In genomic region chr1:161482211-161482610, GRCm38 (mm10) we compare ENCODE assay signal across 22 mouse cellular contexts. TPM values are rescaled to one million over a fixed set of nuclear protein-coding genes. Genes with fewer than 3 reads are reported as not detected.
DNase-seq lines count a peak whose midpoint lies in the region; ATAC-seq and TF ChIP-seq lines count a peak whose summit lies in the region.
"Had no signal": no experiment of that assay in that cellular context is flagged by ENCODE, and none has a peak within 500 bp of the region (broad histone marks: within the 10 kb centered on the region; RNA-seq: fewer than 3 reads in every experiment).

No protein-coding gene starts in this region.

- H3K4me1 ChIP-seq in kidney, embryonic 14.5 days (ENCODE audit: control insufficient read depth, insufficient read depth, low read length): no peaks in the 10 kb centered on the region
- H3K4me1 ChIP-seq: embryonic facial prominence, embryonic 15.5 days; forebrain, embryonic 13.5 days; hindbrain, embryonic 15.5 days had no signal

- no peak overlapping the region for H3K27ac ChIP-seq in kidney, embryonic 14.5 days (ENCODE audit: low read depth, low read length)
- H3K27ac ChIP-seq: embryonic facial prominence, embryonic 15.5 days; forebrain, embryonic 13.5 days; hindbrain, embryonic 15.5 days had no signal

- peak overlapping the region; percentile 32 for H3K4me2 ChIP-seq in myocyte (ENCODE audit: low read depth)
- no peak overlapping the region for H3K4me2 ChIP-seq in kidney, embryonic 14.5 days (replicated peaks; ENCODE audit: low read depth, low read length)
- H3K4me2 ChIP-seq: embryonic facial prominence, embryonic 15.5 days; forebrain, embryonic 13.5 days; hindbrain, embryonic 15.5 days had no signal

- no peak overlapping the region for H3K4me3 ChIP-seq in myocyte
- H3K4me3 ChIP-seq in kidney, embryonic 14.5 days (ENCODE audit: low read length): no peak overlapping the region
- H3K4me3 ChIP-seq: embryonic facial prominence, embryonic 15.5 days; forebrain, embryonic 13.5 days; hindbrain, embryonic 15.5 days; megakaryocyte, embryonic 14.5 days had no signal

- H3ac ChIP-seq in myocyte (ENCODE audit: control insufficient read depth, insufficient read length): no peak overlapping the region

- no peaks in the 10 kb centered on the region for H3K9me3 ChIP-seq in kidney, embryonic 14.5 days (ENCODE audit: control insufficient read depth, low read length)
- H3K9me3 ChIP-seq: embryonic facial prominence, embryonic 15.5 days; forebrain, embryonic 13.5 days; hindbrain, embryonic 15.5 days; megakaryocyte, embryonic 14.5 days had no signal

- H3K27me3 ChIP-seq in myocyte (ENCODE audit: control insufficient read depth, insufficient read depth, insufficient read length): no peaks in the 10 kb centered on the region
- H3K27me3 ChIP-seq in kidney, embryonic 14.5 days (ENCODE audit: control insufficient read depth, insufficient read depth, low read length): no peaks in the 10 kb centered on the region
- H3K27me3 ChIP-seq: embryonic facial prominence, embryonic 15.5 days; forebrain, embryonic 13.5 days; hindbrain, embryonic 15.5 days had no signal

- no peak for TF ChIP-seq POLR2A in myocyte (IDR thresholded peaks at IDR 0.05; ENCODE audit: insufficient read length, low read depth)

- no peaks in the 10 kb centered on the region for H3K79me2 ChIP-seq in myocyte (ENCODE audit: control insufficient read depth, insufficient read depth)

- no peaks in the 10 kb centered on the region for H3K36me3 ChIP-seq in myocyte (ENCODE audit: control insufficient read depth, insufficient read depth)
- no peaks in the 10 kb centered on the region for H3K36me3 ChIP-seq in kidney, embryonic 14.5 days (ENCODE audit: control insufficient read depth, insufficient read depth, low read length)
- H3K36me3 ChIP-seq: embryonic facial prominence, embryonic 15.5 days; hindbrain, embryonic 15.5 days had no signal

- DNase-seq in urinary bladder, postnatal 36 days (ENCODE audit: low spot score in 2 of 2): peak; percentile 23 to 24
- no peak for DNase-seq in urinary bladder, adult 2 months (ENCODE audit: low spot score)
- DNase-seq in frontal cortex, adult 2 months (ENCODE audit: extremely low spot score in 1 of 2, low spot score in 1 of 2): no peak
- no peak for DNase-seq in right cerebral cortex, adult 2 months (ENCODE audit: low spot score in 2 of 2)
- DNase-seq: cerebellum, adult 2 months; heart, adult 18-20 months; heart, postnatal 14 days; kidney, adult 11 months; kidney, postnatal 14 days; right cerebral cortex, adult 18-20 months; thymus, postnatal 36 days had no signal

- H3K9ac ChIP-seq in kidney, embryonic 14.5 days (ENCODE audit: low read depth, low read length): no peak overlapping the region
- H3K9ac ChIP-seq: embryonic facial prominence, embryonic 15.5 days; forebrain, embryonic 13.5 days; hindbrain, embryonic 15.5 days had no signal

- WGBS in kidney, embryonic 14.5 days: 86% methylated on average over 3 of the region's 3 CpGs

- peak; percentile 97 for ATAC-seq in common myeloid progenitor, adult 5-6 weeks (replicated peaks; ENCODE audit: low read depth, poor library complexity, severe bottlenecking)
- ATAC-seq in kidney, embryonic 14.5 days (ENCODE audit: low FRiP score, low TSS enrichment): no peak
- ATAC-seq: forebrain, embryonic 13.5 days had no signal

TF ChIP-seq in myocyte, 11 proteins besides CTCF, POLR2A, EP300 and RAD21:
- TF ChIP-seq USF1 (IDR thresholded peaks at IDR 0.05; ENCODE audit: low read depth) (no peak), MYOG (IDR thresholded peaks at IDR 0.05; ENCODE audit: control insufficient read depth in 1 of 3, insufficient read depth in 1 of 3, insufficient read length in 2 of 3, low read depth in 2 of 3) (no peak), MAX (IDR thresholded peaks at IDR 0.05; ENCODE audit: low read depth) (no peak), SRF (IDR thresholded peaks at IDR 0.05; ENCODE audit: control insufficient read depth, insufficient read length, low read depth) (no peak), TCF3 (IDR thresholded peaks at IDR 0.05; ENCODE audit: insufficient read length, low read depth) (no peak), CEBPB (IDR thresholded peaks at IDR 0.05; ENCODE audit: insufficient read depth, poor library complexity, severe bottlenecking) (0 out of 2 replicates have a peak, but pooled peaks have one; percentile 38)

RNA-seq across cellular contexts. Expression of gene Tnfsf18, which starts 12.2 kb away (rescaled TPM):
- polyA plus RNA-seq in urinary bladder, adult 2 months (2012; rRNA removed): 0.04 TPM in 2 replicates
- total RNA-seq in common myeloid progenitor, adult 5-6 weeks (2017): not detected in 2 replicates
- polyA plus RNA-seq in myocyte (2012; fragmentation: generic; extraction: Trizol): 0.02 TPM
- 0.04 TPM in 1 of 2 replicates, not detected in the other for polyA plus RNA-seq in frontal cortex, adult 2 months (2012; rRNA removed)
- polyA plus RNA-seq in kidney, embryonic 14.5 days (2014; fragmentation: Nextera tagmentation; extraction: Ambion mirVana): not detected in 2 replicates
- total RNA-seq: adrenal gland, adult 18-20 months; left cerebral cortex, postnatal 14 days; liver, adult 2 months; midbrain, postnatal 0 days had no signal
- polyA plus RNA-seq: cerebellum, adult 2 months; liver, adult 2 months; midbrain, postnatal 0 days had no signal

Comparison
In these comparisons a context has a peak if more than half of its experiments do, and no peak if none do; other contexts are left out.
1. DNase-seq: peak in urinary bladder, postnatal 36 days (2 of 2); none in urinary bladder, adult 2 months (single experiment), frontal cortex, adult 2 months (0 of 2) and right cerebral cortex, adult 2 months (0 of 2).